Mouse (Mus musculus) NIH3T3 (cell line): ENCODE results near the gene 9430015G10Rik.
A peak's percentile ranks its signal among the peaks of the same experiment; 100 is the strongest.

ENCODE experiments used
- DNase-seq: peaks from one replicate; pipeline ENCODE4 v3.0.0-alpha.2; 2012; ENCODE audit warnings: low read depth

The 9430015G10Rik gene

DNA sequence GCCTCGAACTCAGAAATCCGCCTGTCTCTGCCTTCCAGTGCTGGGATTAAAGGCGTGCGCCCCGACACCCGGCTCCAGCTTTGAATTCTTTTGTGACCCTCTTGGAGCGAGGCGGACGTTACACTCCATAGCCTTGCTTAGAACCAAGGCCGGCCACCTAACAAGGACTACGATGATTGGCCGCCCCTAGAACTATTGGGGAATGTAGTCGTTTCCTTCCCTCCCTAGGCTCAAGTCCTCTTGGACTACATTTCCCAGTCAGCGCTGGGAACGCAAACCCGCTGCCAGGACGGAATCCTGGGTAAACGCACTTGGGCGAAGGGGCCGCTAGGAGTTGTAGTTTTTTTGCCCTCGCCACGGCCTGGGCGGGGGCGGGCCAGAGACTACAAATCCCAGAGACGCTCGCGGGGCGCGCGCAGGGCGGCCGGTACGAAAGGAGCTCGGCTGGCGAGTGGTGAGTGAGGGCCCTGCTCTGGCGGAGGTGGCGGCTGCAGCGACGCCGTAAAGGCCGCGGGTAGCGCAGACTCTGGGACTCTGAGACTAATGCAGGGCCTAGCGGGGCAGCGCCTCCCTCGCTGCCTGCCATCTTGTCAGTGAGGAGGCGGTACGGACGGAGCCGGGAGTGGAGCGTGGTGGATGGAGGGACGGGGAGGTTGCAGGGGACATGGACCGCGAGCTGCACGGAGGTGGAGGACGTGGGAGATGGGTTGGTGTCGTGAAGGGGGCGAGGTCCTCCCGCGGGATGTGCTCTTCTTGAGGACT, at the start of gene 9430015G10Rik:
9430015G10Rik (plus strand) TSS at position 413 of the 762 bp plus-strand sequence.
- peak; percentile 98 for DNase-seq

DNA sequence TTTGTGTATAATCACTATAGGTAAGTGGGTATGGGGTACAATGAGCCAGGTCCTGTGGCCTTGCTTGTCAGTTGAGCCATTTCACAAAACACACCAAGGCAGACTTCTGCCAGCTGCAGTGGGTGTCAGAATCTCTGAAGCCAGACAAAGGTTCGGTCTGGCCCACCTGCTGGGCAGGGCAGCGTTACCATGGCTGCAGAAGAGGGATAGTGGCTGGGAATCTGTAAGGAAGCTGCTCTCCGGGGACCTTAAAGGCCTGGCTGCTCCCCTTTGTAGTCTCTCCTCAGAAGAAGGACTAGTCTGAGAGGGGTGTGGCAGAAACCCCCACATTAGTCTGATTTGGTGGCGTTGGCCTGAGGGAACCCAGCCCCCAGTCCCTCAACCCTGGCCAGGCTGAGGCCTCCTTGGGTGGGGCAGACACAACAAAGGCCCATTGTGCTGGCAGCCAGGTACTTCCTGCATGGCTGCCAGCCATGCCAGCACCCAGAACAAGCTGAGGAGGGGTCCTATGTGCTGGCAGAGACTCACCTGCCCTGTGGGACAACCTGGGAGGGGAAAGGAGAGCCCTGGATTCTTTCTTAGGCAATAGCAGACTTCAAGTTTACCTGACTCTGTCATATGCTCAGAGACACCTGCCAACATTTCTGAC, 45.8 kb upstream of the 9430015G10Rik start:
- DNase-seq = no peak

DNA sequence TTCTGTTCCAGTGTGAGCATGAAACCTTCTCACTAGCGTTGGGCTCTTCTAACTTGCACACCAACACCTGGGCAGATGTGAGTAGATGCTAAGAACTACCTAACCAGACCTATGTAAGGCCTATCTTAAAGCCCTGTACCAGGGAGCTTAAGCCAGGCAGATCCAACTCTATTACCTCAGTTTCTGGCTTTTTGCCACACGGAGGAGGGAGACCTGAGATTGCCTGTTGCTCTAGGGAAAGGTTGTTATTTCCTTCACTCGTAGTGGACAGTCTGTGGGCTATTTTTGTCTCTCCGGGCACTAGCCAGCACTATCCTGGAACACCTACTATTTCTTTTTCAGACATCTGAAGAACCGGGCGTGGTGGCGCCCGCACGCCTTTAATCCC, 45.3 kb upstream of the 9430015G10Rik start:
- DNase-seq = no peak

DNA sequence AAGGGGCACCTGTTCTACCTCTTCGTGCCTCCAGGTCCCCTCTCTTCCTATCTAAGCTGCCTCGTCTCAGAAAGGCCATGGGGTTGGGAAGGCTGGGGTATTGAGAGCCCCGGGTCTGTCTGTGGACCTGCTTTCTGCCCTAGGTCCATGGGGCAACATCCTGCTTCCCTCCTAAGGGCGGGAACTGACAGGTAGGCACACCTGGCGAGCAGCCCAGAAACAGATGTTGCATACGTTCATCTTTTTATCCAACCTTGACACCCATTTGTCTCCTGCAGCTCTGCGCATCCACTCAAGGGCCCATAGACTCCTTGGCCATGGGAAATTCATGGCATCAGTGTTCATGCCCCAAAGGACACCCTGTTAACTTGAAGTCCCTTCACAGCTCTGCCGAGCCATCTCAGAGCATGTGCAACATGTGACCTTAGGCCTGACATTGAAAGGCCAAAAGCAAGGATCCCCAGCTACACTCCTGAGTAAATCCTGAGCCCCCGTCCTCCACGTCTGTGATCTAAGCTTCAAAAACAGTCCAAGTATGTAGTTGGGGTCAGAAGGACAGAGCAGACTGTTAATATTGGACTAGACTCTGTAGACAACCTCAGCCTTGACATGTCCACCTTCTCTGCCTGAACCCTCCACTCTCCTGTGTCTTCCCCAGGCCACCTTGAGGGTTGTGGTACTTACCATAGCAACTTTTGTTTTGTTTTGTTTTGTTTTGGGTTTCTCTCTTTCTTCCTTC, 44.5 kb upstream of the 9430015G10Rik start:
- no peak for DNase-seq

DNA sequence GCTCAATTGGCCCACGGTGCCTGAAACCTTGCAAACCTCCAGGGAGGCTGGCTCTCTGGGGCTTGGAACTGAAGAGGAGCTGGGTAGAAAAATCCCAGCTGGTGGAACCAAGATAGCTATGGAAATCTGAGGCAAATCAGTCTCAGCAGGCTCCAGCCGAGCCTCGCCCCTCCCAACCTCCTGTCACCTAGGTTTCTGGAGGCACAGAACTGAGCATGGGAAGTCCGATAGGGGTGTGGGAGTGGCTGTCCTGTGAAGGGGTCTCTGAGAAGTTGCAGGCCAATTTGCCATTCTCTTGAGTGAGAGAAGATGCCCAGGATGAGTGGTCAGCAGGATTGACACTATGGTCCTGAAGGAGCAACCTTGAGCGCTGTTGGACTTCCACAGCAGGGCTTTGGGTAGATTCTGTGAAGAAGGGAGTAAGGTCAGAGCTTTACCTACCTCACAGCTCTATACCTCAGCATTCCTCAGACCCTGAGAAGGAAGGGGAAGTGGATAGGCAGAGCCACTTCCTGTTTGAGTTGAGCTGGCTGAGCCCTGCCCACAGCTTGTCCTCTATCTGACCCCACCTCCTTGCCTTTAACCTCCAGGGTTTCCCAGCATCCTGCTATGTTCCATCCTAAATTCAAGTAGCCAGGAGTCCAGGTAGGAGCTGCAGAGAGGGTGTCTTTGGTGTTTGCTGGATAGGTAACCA, 42.4 kb upstream of the 9430015G10Rik start:
- DNase-seq = no peak

DNA sequence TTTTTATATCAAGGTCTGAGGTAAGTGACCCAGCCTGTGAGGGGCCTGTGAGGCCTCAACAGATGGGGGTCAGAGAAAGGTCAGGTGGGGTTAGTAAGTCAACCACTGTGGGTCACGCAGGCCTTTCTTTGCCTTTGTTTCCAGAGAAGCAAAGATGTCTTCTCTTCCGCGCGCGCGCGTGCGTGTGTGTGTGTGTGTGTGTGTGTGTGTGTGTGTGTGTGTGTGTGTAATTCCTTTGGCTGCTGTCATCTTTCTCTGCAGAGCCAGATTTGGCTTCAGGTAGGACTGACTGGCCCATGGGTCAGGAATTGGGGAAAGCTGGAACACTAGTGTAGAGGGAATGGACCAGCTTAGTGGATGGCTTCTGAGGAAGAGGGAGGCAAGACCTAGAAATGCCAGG, 40.1 kb upstream of the 9430015G10Rik start:
- DNase-seq = no peak

DNA sequence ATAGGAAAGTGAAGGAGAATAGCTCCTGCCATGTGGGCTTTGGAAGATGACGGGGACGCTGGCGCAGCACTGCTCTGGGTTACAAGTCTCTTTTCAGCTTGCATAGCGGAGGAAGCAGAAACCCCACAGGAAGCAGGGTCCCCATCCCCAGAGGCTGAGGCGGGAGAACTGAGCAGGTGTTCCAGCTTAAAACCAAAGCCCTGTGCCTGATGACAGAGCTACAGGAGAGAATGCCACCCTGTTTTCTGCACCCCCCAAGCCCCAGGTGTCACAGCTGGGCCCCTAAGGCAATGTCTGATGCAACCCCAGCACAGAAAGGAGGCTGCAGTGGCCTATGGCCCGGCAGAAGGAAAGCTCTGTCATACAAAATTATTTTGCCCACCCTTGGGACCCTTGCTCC, 39.5 kb upstream of the 9430015G10Rik start:
- DNase-seq = no peak

DNA sequence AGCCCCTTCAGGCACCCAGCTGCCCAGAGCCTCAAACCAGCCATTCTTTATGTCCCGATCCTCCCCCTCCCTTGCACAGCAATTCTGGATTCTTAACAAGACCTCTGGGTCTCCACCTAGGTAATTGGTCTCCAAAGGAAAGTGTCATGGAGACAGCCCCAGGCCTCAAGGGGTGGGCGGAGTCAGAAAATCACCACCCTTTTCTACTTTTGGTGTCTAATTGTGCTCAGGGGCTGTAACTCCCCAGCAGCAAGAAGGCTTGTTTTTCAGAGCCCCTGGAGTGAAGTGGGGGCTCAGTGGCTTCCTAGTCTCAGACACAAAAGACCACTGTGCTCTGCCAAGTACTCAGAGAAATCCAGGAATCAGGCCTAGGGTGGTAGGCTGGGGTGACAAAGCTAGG, 39.1 kb upstream of the 9430015G10Rik start:
- DNase-seq = no peak

DNA sequence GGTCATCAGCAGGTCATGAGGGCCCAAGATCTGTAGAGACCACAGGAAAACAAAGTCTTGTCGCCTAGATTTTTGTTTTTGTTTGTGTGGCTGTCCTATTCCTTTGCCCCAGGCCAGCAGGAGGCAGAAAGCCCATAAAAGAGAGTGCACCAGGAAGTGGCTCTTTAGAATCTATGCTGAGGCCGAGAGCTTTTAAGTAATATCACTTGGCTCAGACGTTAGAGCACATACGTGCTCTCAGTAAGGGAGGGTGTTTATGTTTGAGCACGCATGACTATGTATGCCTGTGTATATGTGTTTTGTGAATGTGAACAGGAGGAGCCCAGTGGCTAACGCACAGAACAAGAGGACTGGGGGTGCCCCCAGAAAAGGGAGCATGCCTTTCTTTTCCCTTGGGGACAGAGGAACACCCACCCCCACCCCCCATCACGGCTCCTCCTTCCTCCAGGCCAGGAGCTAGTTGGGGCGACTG, 32.8 kb upstream of the 9430015G10Rik start:
- DNase-seq = no peak

DNA sequence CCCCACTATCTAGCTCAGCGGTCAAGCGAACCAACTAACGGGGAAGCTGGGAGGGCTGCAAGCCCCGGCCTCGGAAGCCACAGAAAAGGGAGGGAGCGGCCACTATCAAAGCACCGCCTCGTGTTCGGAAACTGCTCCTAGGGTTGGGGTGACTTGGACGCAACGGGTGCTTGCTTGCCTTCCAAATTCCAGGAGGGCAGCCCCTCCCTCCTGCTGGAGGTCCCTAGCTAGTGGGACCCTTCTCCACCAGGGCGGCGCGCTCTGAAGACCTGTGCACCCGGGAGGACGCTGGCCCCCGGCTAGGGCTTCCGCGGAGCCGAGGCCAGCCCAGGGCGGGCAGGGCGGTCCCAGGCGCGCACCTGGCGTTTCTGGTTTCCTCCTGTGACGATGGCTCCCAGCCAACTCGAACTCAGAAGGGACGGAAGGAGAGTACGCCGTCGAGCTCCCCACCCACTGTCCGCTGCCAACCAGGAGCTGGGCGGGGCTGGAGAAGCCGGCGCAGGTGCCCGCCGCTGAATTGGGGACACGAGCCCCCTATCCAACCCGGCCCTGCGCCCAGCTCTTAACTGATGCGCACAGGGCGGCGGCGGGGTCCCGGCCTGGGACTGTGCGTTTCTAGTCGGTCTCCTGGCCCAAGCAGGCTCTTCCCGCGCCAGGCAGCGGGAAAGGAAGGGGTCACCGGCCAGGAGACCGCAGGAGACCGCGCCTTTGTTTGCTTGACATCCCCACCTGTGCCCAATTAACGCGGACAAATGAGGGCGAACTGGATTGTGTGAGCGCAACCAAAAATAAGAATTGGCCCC, 32.1 kb upstream of the 9430015G10Rik start:
- no peak for DNase-seq

DNA sequence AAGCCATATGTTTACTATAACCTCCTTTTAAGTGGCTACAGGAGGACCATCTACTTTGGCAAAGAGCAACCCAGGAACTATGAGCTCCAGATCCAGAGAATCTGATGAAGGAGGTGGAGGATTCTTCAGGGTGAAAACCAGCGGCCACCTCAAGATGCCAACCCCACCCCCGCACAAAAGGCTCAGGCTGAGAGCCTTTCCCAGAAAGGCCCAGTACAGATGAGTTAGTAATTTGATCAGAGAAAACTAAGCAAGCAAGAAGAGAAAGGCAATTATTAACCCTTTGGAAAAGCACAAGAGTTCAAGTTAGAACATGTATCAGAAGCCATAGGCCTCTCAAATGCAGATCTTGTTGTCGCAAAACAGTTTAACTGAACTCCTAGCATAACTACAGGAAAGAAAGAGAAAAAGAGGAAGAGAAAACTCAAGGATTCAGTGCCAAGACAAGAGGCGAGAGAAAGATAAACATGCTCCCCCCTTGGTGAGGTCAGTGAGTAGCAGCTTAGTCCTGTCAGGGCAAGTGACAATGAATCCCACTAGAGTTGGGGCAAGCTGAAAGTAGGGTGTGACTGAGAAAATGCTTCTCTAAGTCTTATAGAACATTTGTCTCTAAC, 27.1 kb upstream of the 9430015G10Rik start:
- no peak for DNase-seq

DNA sequence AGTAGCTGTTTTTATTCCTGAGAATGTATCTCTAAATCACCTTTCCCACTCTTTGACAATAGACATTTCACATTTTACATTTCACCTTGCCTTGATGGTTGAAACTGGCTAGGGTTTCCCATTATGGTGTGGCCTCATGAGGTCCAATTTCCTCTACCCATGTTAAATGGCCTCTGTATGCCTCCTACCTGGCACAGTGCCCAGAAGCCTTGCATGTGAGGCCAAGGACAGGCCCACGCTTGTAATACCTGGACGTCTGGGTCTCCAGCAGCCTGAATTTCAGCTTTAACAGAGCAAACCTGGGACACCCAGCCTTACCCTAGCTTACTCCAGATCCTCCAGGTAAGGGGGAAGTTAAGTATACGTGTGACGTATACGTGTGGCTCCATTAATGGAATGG, 26.4 kb upstream of the 9430015G10Rik start:
- peak; percentile 11 for DNase-seq

DNA sequence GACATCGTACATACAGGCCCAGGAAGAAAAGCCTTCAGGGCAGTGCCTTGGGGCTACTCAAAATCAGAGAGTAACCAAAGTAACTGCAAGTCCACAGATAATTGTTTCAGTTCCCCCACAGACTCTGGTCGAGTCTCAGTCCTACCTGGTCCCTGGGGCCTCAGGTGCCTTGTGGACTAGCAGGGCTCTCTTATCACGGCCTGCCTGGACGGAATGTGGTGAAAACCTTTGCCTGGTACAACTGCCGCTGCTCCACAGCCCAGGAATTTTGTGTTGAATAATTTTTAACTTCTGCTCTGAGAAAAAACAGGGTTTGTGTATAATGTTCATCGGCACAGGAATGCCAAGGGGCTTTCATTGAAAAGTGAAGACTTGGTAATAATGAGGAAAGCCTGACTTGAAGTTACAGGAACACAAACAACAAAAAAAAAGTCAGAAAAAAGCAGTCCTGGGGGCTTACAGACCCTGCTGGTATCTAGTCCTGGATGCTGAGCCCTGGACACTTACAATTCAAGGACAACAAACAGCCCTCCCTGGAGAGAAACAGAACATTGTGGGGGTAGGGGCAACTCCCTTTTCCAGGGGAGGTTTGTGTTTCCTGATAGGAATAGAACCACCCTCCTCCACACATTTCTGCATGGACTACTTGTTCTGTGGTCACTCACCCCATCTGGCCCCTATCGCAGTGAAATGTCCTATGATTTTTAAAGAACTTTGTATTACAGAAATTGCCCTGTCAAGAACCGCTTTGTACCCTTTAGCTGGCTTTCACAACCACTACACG, 25.5 kb upstream of the 9430015G10Rik start:
- no peak for DNase-seq

DNA sequence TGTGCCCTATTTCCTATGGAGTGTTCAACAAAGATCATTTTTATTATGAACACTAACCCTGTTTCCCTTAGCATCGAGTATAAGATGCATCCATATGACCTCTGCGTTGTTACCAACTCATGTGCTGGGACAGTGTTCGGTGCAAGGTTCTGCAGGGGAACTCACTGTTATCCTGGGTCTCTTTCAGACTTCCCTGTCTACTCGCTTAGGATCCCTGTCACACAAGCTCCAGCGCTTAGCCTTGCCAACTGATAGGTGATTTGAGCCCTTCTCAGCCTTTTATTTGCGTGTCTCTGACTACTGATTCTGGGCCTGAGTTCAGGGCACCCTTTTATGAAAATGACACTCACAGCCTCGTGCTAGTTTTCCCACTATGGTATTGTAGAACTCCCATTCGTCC, 24.5 kb upstream of the 9430015G10Rik start:
- DNase-seq = no peak

DNA sequence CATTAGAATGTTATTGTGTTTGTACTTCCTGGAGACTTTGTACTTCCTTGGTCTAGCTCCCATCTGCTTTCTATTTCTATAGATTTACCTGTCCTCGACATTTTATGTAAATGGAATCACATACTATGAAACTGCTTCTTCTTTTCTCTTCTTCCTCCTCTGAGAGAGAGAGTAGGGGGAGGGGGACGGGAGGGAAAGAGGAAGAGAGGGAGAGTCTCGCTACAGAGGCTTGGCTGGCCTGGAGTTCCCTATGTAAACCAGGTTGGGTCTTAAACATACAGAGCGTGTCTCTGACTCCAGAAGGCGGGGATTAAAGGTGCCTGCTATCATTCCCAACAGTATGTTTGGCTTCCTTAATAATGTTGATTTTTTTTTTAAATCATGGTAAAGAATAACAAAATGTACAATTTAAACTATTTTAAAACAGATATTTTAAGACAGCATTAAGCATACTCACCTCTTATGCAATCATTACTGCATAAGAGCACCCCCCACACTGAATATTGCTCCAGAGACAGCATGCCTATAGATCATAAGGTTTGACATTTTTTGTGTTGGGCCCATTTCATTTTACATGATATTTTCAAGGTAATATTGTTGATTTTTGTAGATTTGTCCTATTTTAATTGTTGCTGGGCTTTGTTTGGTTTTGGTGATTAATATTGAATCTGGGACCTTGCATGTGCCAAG, 22.2 kb upstream of the 9430015G10Rik start:
- no peak for DNase-seq

DNA sequence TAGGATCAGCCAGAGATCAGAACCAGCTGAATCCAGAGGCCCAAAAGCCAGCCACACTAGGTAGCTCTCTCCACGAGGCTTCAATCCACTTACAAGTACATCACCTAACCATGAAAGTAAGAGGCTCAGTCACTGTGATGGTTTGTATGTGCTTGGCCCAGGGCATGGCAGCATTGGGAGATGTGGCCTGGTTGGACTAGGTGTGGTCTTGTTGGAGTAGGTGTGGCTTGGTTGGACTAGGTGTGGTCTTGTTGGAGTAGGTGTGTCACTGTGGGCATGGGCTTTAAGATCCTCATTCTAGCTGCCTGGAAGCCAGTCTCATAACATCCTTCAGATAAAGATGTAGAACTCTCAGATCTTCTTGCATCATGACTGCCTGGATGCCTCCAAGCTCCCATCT, 18.5 kb upstream of the 9430015G10Rik start:
- DNase-seq = no peak

DNA sequence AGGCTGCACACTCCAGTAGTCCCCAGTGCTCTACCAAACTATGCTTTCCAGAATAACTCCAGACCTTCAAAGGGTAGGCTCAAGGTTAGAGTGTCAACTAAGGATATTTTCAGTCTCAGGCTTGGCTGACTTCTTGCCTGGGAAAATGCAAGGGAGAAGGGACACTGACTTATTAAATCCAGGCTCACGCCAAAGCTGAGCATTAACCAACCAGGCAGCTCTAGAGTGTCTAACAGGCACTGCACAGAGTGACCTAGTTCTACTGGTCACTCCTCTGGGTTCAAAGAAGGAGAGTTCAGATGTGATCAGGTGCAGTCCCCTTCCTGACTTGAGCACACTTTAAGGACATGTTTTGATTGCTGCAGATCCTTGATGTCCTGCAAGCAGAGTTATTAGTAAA, 17.0 kb upstream of the 9430015G10Rik start:
- DNase-seq = no peak

DNA sequence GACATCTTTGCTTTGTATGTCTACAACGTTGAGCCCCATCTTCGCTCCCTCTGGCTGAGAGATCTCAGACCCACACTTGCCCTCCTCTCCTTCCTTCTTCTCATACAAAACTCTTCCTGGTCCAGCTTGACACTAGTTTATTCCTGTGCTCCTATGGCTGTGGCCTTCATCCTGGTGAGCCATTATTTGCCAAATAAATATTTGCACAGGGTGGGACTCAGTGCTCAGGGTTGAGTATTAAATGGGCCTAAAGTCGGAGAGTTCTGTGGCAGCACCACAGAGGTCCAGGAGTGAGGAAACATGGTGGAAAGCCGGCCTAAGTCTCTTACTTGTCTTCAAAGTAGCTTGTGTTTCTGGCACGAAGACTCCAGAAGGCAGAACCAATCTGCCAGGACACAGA, 16.0 kb upstream of the 9430015G10Rik start:
- DNase-seq = no peak

DNA sequence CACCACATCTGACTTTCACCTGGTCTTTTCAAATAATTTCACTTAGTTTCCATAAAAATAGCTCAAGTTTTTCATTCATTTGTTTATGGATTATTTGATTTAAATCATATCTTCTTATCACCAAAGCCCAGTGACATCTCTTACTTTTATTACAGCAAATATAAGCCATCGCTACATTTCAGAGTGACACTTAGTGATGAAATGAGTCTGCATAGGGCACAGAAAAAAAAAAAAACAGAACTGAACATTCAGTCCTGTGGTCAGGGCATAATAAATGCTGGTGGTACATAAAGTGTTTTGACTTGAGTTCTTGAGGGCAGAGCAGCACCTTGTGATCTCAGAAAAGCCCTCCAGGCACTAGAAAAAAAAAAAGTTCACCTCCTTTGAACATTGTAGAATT, 13.6 kb upstream of the 9430015G10Rik start:
- no peak for DNase-seq
